Mouse (Mus musculus) left cerebral cortex, postnatal 10 days (tissue): ENCODE measurements around the gene Tmem126b. TPM values are rescaled to one million over a fixed set of nuclear protein-coding genes. Genes with fewer than 3 reads are reported as not detected.

Source experiments
- DNase-seq, 2 experiments: peaks; one replicate each; pipeline ENCODE4 v3.0.0; 2021 to 2022; ENCODE audit warnings: low spot score in 2 of 2, mixed read lengths in 1 of 2; ENCODE audit errors: extremely low spot score in 1 of 2
- intact Hi-C: fragments of 180-260 bp; cut with DNase I; formaldehyde crosslinking; loops from one replicate; pipeline ENCODE4 v1.15.1; 2025
- total RNA-seq, 2 experiments: library from RNA; stranded (reverse); gene quantifications; 2 replicates each; pipeline ENCODE4 v1.2.3; 2021

Tmem126b gene
- total RNA-seq, result 10 to 100 TPM; 16.6 to 19.1 TPM

- peak; percentile 98 to 99 for DNase-seq
- intact Hi-C loops, result no loop called here
Observed at GRCm38 (mm10) chr7:90475793-90476312, at the start of gene Tmem126b. TSS of gene Tmem126b (minus strand) at chr7:90476001.

- intact Hi-C loops, result loop anchor here (5.0 to 10.0 kb wide), 2 partner anchors 713 to 920 kb away; no protein-coding TSS in a partner anchor
Observed at GRCm38 (mm10) chr7:90512293-90512692, 36.5 kb upstream of the Tmem126b start.

GRCm38 (mm10) chr7:90508124-90508523 lies 32.3 kb upstream of the Tmem126b start:
- no peak for DNase-seq
- intact Hi-C loops, result no loop called here

More at GRCm38 (mm10) chr7:90512293-90512692, 36.5 kb upstream of the Tmem126b start:
- DNase-seq, result peak in 1 of 2 experiments; percentile 33

- intact Hi-C loops, result no loop called here
- no peak for DNase-seq
Observed at GRCm38 (mm10) chr7:90482607-90483006, 6.8 kb upstream of the Tmem126b start.

- intact Hi-C loops, result no loop called here
- DNase-seq, result peak; percentile 22 to 53
Observed at GRCm38 (mm10) chr7:90476313-90477245, 778 bp upstream of the Tmem126b start, which contains the start of gene Dlg2. TSS of gene Dlg2 (plus strand) at chr7:90476672.

- DNase-seq, result no peak
- intact Hi-C loops, result no loop called here
Observed at GRCm38 (mm10) chr7:90473511-90473910, 2.3 kb downstream of the Tmem126b start.

- intact Hi-C loops, result no loop called here
Observed at GRCm38 (mm10) chr7:90461441-90461840, 14.4 kb downstream of the Tmem126b start.

GRCm38 (mm10) chr7:90460930-90461329 lies 14.9 kb downstream of the Tmem126b start:
- intact Hi-C loops, result no loop called here
- peak in 1 of 2 experiments; percentile 43 for DNase-seq

More at GRCm38 (mm10) chr7:90461441-90461840, 14.4 kb downstream of the Tmem126b start:
- DNase-seq, result no peak

GRCm38 (mm10) chr7:90460330-90460729 lies 15.5 kb downstream of the Tmem126b start:
- intact Hi-C loops, result no loop called here
- no peak for DNase-seq

GRCm38 (mm10) chr7:90457517-90457916 lies 18.3 kb downstream of the Tmem126b start:
- DNase-seq, result no peak
- intact Hi-C loops, result no loop called here

GRCm38 (mm10) chr7:90456845-90457468 lies 18.8 kb downstream of the Tmem126b start, which contains the start of gene Tmem126a:
TSS of gene Tmem126a (minus strand) at chr7:90457229.
- intact Hi-C loops, result no loop called here
- DNase-seq, result peak; percentile 85 to 92

- intact Hi-C loops, result no loop called here
Observed at GRCm38 (mm10) chr7:90456149-90456844, 19.5 kb downstream of the Tmem126b start.

GRCm38 (mm10) chr7:90444206-90444605 lies 31.6 kb downstream of the Tmem126b start:
- intact Hi-C loops, result no loop called here
- no peak for DNase-seq

More at GRCm38 (mm10) chr7:90456149-90456844, 19.5 kb downstream of the Tmem126b start:
- no peak for DNase-seq

GRCm38 (mm10) chr7:90443101-90444091 lies 32.4 kb downstream of the Tmem126b start:
- intact Hi-C loops, result no loop called here
- DNase-seq, result peak; percentile 54 to 89

GRCm38 (mm10) chr7:90442518-90443080 lies 33.2 kb downstream of the Tmem126b start, which contains the start of gene Crebzf:
TSS of gene Crebzf (plus strand) at chr7:90442729.
- DNase-seq, result peak; percentile 96 to 98
- intact Hi-C loops, result no loop called here

- intact Hi-C loops, result no loop called here
- no peak for DNase-seq
Observed at GRCm38 (mm10) chr7:90442070-90442469, 33.7 kb downstream of the Tmem126b start.

GRCm38 (mm10) chr7:90440044-90440443 lies 35.8 kb downstream of the Tmem126b start:
- intact Hi-C loops, result no loop called here
- no peak for DNase-seq
